Mouse (Mus musculus) heart, adult 18-20 months (tissue): Measurements from ENCODE around the gene Krt27. TPM values are rescaled to one million over a fixed set of nuclear protein-coding genes. Genes with fewer than 3 reads are reported as not detected.
A peak's percentile ranks its signal among the peaks of the same experiment; 100 is the strongest.

Experiments
- DNase-seq, 2 experiments: peaks; one replicate each; pipeline ENCODE4 v3.0.0; 2021 to 2022; ENCODE audit warnings: mixed read lengths in 1 of 2
- total RNA-seq, 2 experiments: library from RNA; stranded (reverse); gene quantifications; 2 replicates each; pipeline ENCODE4 v1.2.3; 2021

Gene Krt27
- total RNA-seq, 2 experiments from 2014 or later = not detected

DNA sequence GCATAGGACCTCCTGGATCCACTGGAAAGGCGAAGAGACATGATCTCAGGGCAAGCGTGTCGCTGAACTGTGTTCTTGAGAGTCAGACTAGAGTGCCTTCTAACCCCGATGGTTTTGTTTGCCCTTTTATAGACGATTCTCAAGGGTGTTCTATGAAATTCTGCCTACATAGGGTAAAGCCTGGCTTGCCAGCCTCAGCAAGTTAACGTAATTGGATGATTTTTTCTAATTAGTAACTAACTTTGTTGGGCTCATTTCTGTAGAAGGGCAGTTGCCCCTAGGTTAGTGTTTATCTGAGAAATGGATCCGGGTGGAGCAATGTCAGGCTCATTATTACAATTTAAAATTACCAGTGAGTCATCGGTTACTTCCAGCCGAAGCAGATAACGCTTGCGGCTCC lies 28.1 kb downstream of the Krt27 start, which contains the start of gene Krt25:
Gene Krt25, minus strand, starts transcription at position 101 of the 400 bp plus-strand sequence.
- no peak for DNase-seq

DNA sequence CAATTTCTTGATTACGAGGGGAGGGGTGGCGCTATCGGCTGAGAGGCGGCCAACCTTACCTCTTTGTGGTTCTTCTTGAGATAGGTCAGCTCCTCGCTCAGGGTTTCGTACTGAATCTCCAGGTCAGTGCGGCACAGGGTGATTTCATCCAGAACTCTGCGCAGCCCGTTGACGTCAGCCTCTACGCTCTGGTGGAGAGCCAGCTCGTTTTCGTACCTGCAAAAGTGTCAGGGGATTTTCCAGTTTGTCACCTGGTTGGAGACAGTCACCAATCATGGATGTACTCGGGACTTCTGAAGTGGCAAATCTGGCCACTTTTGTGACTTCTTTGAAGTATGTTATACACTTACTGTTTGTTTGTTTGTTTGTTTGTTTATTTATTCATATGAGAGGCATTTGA lies 29.8 kb downstream of the Krt27 start:
- DNase-seq = no peak

DNA sequence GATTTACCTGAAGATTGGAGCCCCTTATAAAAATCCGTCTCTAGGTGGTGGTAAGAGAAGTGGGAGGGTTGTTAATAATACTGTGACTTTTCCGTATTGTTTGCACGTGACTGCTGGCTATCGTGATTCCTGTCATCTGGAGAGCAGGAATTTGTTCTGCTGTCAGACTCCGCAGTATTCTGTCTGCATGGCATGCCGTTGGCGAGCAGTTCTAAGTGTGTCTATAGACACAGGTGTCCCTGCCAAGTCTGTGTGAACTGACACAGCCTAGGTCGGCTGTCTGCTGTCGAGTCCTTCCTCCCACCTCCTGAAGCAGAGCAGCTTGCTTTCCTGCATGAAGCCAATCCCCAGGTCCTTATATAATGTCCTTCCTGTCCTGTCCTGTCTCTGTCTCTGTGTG lies 31.8 kb downstream of the Krt27 start:
- DNase-seq = peak in 1 of 2 experiments; percentile 0

DNA sequence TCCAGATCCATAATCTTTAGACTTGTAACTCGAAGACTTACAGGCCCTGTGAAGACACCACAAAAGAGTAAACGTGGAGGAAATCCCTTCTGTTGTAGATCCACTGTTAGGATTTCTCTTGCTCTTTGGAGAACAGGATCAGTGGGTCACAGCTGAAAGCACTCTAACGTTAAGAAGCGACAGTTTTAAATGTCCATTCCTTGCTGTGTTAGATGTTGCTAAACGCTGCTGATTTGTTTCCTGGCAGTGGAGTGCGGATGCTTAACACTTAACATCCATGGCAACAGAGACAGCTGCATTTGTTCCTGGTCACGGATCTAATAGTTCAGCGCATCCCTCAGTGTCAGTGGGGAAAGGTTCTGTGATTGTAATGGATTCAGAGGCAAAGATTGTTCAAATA lies 34.4 kb downstream of the Krt27 start:
- no peak for DNase-seq

- DNase-seq = no peak
Measured at GRCm38 (mm10) chr11:99314594-99314993, 36.3 kb downstream of the Krt27 start.

GRCm38 (mm10) chr11:99310882-99311281 lies 40.0 kb downstream of the Krt27 start:
- peak in 1 of 2 experiments; percentile 2 for DNase-seq

GRCm38 (mm10) chr11:99307579-99307978 lies 43.3 kb downstream of the Krt27 start:
- peak; percentile 42 to 74 for DNase-seq

Other genes with a start within 250 kb of the Krt27 start
- 1 to 10 TPM in 1 of 2 experiments, under 1 TPM in 1; 0.30 to 2.8 TPM for gene Ccr7, start 196.0 kb downstream of the Krt27 start, total RNA-seq
- gene Smarce1, start 120.1 kb downstream of the Krt27 start, total RNA-seq = 10 to 100 TPM; 42.0 to 46.3 TPM
- 10 to 100 TPM; 27.8 to 33.0 TPM for gene Krt222, start 107.0 kb downstream of the Krt27 start, total RNA-seq
- gene Krt24, start 65.8 kb downstream of the Krt27 start, total RNA-seq = not detected
- gene Krt25, start 28.2 kb downstream of the Krt27 start, total RNA-seq = not detected
- not detected for gene Krt26, start 13.1 kb downstream of the Krt27 start, total RNA-seq
- gene Krt28, start 23.8 kb upstream of the Krt27 start, total RNA-seq = not detected
- 1 to 10 TPM; 4.1 to 5.1 TPM for gene Krt10, start 38.3 kb upstream of the Krt27 start, total RNA-seq
- not detected for gene Krt12, start 71.2 kb upstream of the Krt27 start, total RNA-seq
- not detected for gene Krt20, start 87.0 kb upstream of the Krt27 start, total RNA-seq
- gene Krt23, start 142.0 kb upstream of the Krt27 start, total RNA-seq = under 1 TPM in 1 of 2 experiments, not detected in 1; 0.31 TPM
- not detected for gene Krt39, start 170.2 kb upstream of the Krt27 start, total RNA-seq
- gene Krt40, start 192.1 kb upstream of the Krt27 start, total RNA-seq = not detected
- not detected for gene Krtap3-3, start 199.8 kb upstream of the Krt27 start, total RNA-seq
- gene Krtap3-2, start 205.7 kb upstream of the Krt27 start, total RNA-seq = not detected
- gene Gm11939, start 208.4 kb upstream of the Krt27 start, total RNA-seq = not detected
- gene Krtap3-1, start 215.5 kb upstream of the Krt27 start, total RNA-seq = not detected
- gene Krtap1-5, start 229.9 kb upstream of the Krt27 start, total RNA-seq = not detected
- gene Krtap1-4, start 232.6 kb upstream of the Krt27 start, total RNA-seq = not detected
- gene Krtap1-3, start 240.2 kb upstream of the Krt27 start, total RNA-seq = not detected
- gene Krtap9-3, start 247.0 kb upstream of the Krt27 start, total RNA-seq = not detected